8 mouse cellular contexts compared by ENCODE assay signal in the genomic region with DNA sequence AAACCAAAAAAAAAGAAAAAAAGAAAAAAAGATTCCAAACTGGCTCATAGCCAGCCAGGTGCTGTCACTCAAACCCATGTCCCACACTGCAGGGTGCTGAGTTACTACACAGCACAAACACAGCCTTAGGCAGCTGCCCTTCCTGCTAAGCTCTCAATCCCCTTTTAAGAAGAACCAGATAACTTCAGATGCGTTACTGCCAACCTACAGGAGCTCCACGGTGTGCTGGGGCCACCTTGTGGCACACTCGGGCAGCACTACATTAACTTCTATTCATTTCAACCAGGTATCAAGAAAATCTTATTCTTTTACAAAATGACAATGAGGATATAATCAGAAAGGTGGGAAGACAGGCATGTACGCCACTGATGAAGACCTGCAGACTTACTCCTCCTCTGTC. TPM values are rescaled to one million over a fixed set of nuclear protein-coding genes. Genes with fewer than 3 reads are reported as not detected.
DNase-seq lines count a peak whose midpoint lies in the region; ATAC-seq and TF ChIP-seq lines count a peak whose summit lies in the region.

No protein-coding gene starts in this region.

- H3K27me3 ChIP-seq in forebrain, postnatal 0 days (ENCODE audit: insufficient read depth, low read length): no peaks in the 10 kb centered on the region
- H3K27me3 ChIP-seq in splenic B cell, adult 2 months (ENCODE audit: control insufficient read depth, insufficient read depth, low read length, poor library complexity, severe bottlenecking): no peaks in the 10 kb centered on the region

- 38% methylated on average over 4 of the region's 4 CpGs for WGBS in forebrain, postnatal 0 days

- H3K4me1 ChIP-seq in forebrain, postnatal 0 days (ENCODE audit: insufficient read depth): no peaks in the 10 kb centered on the region

- no peak overlapping the region for H3K4me3 ChIP-seq in forebrain, postnatal 0 days (ENCODE audit: low read depth, low read length)

- H3K9ac ChIP-seq in forebrain, postnatal 0 days: no peak overlapping the region

- no peaks in the 10 kb centered on the region for H3K9me3 ChIP-seq in forebrain, postnatal 0 days (ENCODE audit: low read length)

- peak; percentile 70 for DNase-seq in cerebellum, adult 9-10 months
- DNase-seq in urinary bladder, postnatal 25 days (ENCODE audit: low spot score): peak; percentile 39
- DNase-seq in urinary bladder, postnatal 10 days (ENCODE audit: low spot score): no peak
- DNase-seq in forebrain, postnatal 0 days: peak; percentile 75
- DNase-seq in kidney, postnatal 10 days: peak; percentile 75
- DNase-seq in mesoderm, embryonic 11.5 days (ENCODE audit: low read depth, low spot score): peak; percentile 41
- peak; percentile 84 for DNase-seq in splenic B cell, adult 2 months (ENCODE audit: low read depth, low spot score)

- no peak overlapping the region for H3K27ac ChIP-seq in forebrain, postnatal 0 days (ENCODE audit: low read depth, low read length)

- peak; percentile 89 for TF ChIP-seq CTCF in forebrain, postnatal 0 days (IDR thresholded peaks at IDR 0.05; ENCODE audit: low read depth)

- H3K36me3 ChIP-seq in forebrain, postnatal 0 days (ENCODE audit: insufficient read depth): peaks cover 59% of the 10 kb centered on the region
- peaks cover 9% of the 10 kb centered on the region for H3K36me3 ChIP-seq in splenic B cell, adult 2 months (ENCODE audit: control insufficient read depth, insufficient read depth, low read length, poor library complexity, severe bottlenecking)

- H3K4me2 ChIP-seq in forebrain, postnatal 0 days (ENCODE audit: low read depth): no peak overlapping the region

- no peak for ATAC-seq in cerebellum, adult (ENCODE audit: insufficient number of reproducible peaks, low FRiP score, low TSS enrichment)
- ATAC-seq in forebrain, postnatal 0 days: peak; percentile 78

RNA-seq across cellular contexts. Expression of gene Prkrip1, which starts 12.0 kb away (rescaled TPM):
- total RNA-seq in forebrain, postnatal 0 days (2014; rRNA removed): 16.1 and 19.8 TPM in 2 replicates
- polyA plus RNA-seq in forebrain, postnatal 0 days (2015; fragmentation: Nextera tagmentation; extraction: Ambion mirVana): 61.3 and 71.3 TPM in 2 replicates

RNA-seq across cellular contexts. Expression of gene Orai2, which starts 16.2 kb away (rescaled TPM):
- total RNA-seq in forebrain, postnatal 0 days (2014; rRNA removed): 76.9 and 105 TPM in 2 replicates
- 52.1 and 64.0 TPM in 2 replicates for polyA plus RNA-seq in forebrain, postnatal 0 days (2015; fragmentation: Nextera tagmentation; extraction: Ambion mirVana)

RNA-seq across cellular contexts. Expression of gene Alkbh4, which starts 50.8 kb away (rescaled TPM):
- total RNA-seq in forebrain, postnatal 0 days (2014; rRNA removed): 12.7 and 16.1 TPM in 2 replicates
- polyA plus RNA-seq in forebrain, postnatal 0 days (2015; fragmentation: Nextera tagmentation; extraction: Ambion mirVana): 16.0 and 16.4 TPM in 2 replicates

RNA-seq across cellular contexts. Expression of gene Lrwd1, which starts 50.8 kb away (rescaled TPM):
- 30.0 and 33.3 TPM in 2 replicates for total RNA-seq in forebrain, postnatal 0 days (2014; rRNA removed)
- polyA plus RNA-seq in forebrain, postnatal 0 days (2015; fragmentation: Nextera tagmentation; extraction: Ambion mirVana): 18.9 and 19.7 TPM in 2 replicates

RNA-seq across cellular contexts. Expression of gene Sh2b2, which starts 59.6 kb away (rescaled TPM):
- 38.4 and 43.8 TPM in 2 replicates for total RNA-seq in forebrain, postnatal 0 days (2014; rRNA removed)
- polyA plus RNA-seq in forebrain, postnatal 0 days (2015; fragmentation: Nextera tagmentation; extraction: Ambion mirVana): 21.0 and 22.7 TPM in 2 replicates
